Mouse (Mus musculus) bone marrow, adult 2 months (tissue): ENCODE data around the gene Relb.

ENCODE experiments used
- CTCF ChIP-seq: fragments of 200-500 bp; IDR thresholded peaks from 2 replicates; pipeline ENCODE4 v1.5.1; 2011; ENCODE audit warnings: low read length, control low read depth; ENCODE audit not compliant: control insufficient read depth, insufficient read depth
- POLR2A ChIP-seq: fragments of 200-500 bp; IDR thresholded peaks from 2 replicates; pipeline ENCODE4 v1.6.1; 2011; ENCODE audit warnings: low read depth, mild to moderate bottlenecking, control low read depth, low read length, borderline replicate concordance; ENCODE audit not compliant: control insufficient read depth

DNA sequence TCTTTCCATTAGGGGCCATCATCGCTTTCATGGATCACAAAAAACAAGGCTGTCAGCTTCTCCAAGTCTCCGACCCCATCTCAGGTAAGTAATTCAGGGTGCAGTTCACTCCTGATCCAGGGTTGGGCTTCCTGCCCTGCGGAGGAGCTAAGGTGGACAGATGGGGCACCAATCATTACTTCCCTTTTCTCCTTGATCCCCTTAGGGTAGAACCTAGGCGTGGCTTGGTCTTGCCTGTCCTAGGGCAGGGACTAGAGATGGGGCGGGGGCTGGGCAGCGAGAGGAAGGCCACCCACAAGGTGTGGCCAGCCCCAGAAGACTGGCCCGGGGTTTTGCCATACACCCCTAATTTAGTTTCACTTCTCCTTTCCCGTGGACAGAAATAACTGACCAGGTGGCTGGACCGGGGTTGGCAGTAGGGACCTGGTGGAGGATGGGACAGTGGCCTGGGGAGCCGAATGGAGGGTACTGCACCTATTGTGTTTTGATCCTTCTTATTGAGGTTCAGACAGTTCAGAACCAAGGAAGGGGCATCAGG is 51.3 kb downstream of the Relb start:
- TF ChIP-seq CTCF (no peak), POLR2A (0 out of 2 replicates have a peak, but pooled peaks have one; percentile 12)
